ENCODE assay signal across 1 mouse cellular context in the genomic region with DNA sequence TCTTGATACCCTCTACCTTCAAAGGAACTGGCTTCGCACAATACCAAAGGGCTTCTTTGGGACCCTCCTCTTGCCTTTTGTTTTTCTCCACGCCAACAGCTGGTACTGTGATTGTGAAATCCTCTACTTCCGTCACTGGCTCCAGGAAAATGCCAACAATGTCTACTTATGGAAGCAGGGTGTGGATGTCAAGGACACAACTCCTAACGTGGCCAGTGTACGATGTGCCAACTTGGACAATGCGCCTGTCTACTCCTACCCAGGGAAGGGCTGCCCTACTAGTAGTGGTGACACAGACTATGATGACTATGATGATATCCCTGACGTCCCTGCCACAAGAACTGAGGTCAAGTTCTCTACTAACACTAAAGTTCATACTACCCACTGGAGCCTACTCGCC.
TF ChIP-seq lines count a peak whose summit lies in the region.

No protein-coding gene starts in this region.

TF ChIP-seq in MEL, 35 proteins besides CTCF, POLR2A, EP300 and RAD21 (continued from another document):
- TF ChIP-seq MEF2A (IDR thresholded peaks at IDR 0.05; ENCODE audit: extremely low read depth, insufficient replicate concordance, low read depth, low read length, poor library complexity, severe bottlenecking) (no peak), ETS1 (IDR thresholded peaks at IDR 0.05; ENCODE audit: low read depth, low read length) (no peak), GATA1 (IDR thresholded peaks at IDR 0.05; ENCODE audit: low read depth, low read length) (no peak), MAZ (IDR thresholded peaks at IDR 0.05; ENCODE audit: low read depth, low read length) (no peak), BHLHE40 (IDR thresholded peaks at IDR 0.05; ENCODE audit: borderline replicate concordance, low read depth, low read length) (no peak), NRF1 (IDR thresholded peaks at IDR 0.05; ENCODE audit: insufficient read depth, low read depth, low read length, poor library complexity, severe bottlenecking) (no peak), USF2 (IDR thresholded peaks at IDR 0.05; ENCODE audit: borderline replicate concordance in 1 of 2, insufficient read depth in 1 of 2, low read depth in 1 of 2, low read length in 2 of 2) (no peak)
